Mouse (Mus musculus): ENCODE measurements around the gene Dcun1d3. TPM values are rescaled to one million over a fixed set of nuclear protein-coding genes. Genes with fewer than 3 reads are reported as not detected.
A peak's percentile ranks its signal among the peaks of the same experiment; 100 is the strongest.

Dcun1d3 gene
- polyA plus RNA-seq, 1 experiment: 8.4 TPM

GRCm38 (mm10) chr7:119873050-119873449 is 23.0 kb downstream of the Dcun1d3 start:
- no peak for DNase-seq (ENCODE audit: low read depth)

- DNase-seq (ENCODE audit: low read depth): no peak
Observed at GRCm38 (mm10) chr7:119872204-119872603, 23.9 kb downstream of the Dcun1d3 start.

- DNase-seq (ENCODE audit: low read depth): no peak
Observed at GRCm38 (mm10) chr7:119866136-119866535, 30.0 kb downstream of the Dcun1d3 start.

GRCm38 (mm10) chr7:119864500-119864899 is 31.6 kb downstream of the Dcun1d3 start:
- no peak for DNase-seq (ENCODE audit: low read depth)

- DNase-seq (ENCODE audit: low read depth): no peak
Observed at GRCm38 (mm10) chr7:119862167-119862566, 33.9 kb downstream of the Dcun1d3 start.

GRCm38 (mm10) chr7:119861335-119862091 is 34.6 kb downstream of the Dcun1d3 start:
- DNase-seq (ENCODE audit: low read depth): no peak

- no peak for DNase-seq (ENCODE audit: low read depth)
Observed at GRCm38 (mm10) chr7:119860971-119861334, 35.1 kb downstream of the Dcun1d3 start.

- DNase-seq (ENCODE audit: low read depth): no peak
Observed at GRCm38 (mm10) chr7:119860554-119860953, 35.5 kb downstream of the Dcun1d3 start.

GRCm38 (mm10) chr7:119860116-119860515 is 36.0 kb downstream of the Dcun1d3 start:
- DNase-seq (ENCODE audit: low read depth): no peak

- DNase-seq (ENCODE audit: low read depth): no peak
Observed at GRCm38 (mm10) chr7:119859476-119859875, 36.6 kb downstream of the Dcun1d3 start.

- DNase-seq (ENCODE audit: low read depth): no peak
Observed at GRCm38 (mm10) chr7:119855031-119855430, 41.1 kb downstream of the Dcun1d3 start.

GRCm38 (mm10) chr7:119854362-119854761 is 41.7 kb downstream of the Dcun1d3 start:
- DNase-seq (ENCODE audit: low read depth): no peak

- no peak for DNase-seq (ENCODE audit: low read depth)
Observed at GRCm38 (mm10) chr7:119853186-119853585, 42.9 kb downstream of the Dcun1d3 start.

- no peak for DNase-seq (ENCODE audit: low read depth)
Observed at GRCm38 (mm10) chr7:119852494-119852893, 43.6 kb downstream of the Dcun1d3 start.

GRCm38 (mm10) chr7:119850737-119851136 is 45.4 kb downstream of the Dcun1d3 start:
- DNase-seq (ENCODE audit: low read depth): peak; percentile 94

GRCm38 (mm10) chr7:119849096-119849495 is 47.0 kb downstream of the Dcun1d3 start:
- DNase-seq (ENCODE audit: low read depth): no peak

- peak; percentile 91 for DNase-seq (ENCODE audit: low read depth)
Observed at GRCm38 (mm10) chr7:119847396-119847795, 48.7 kb downstream of the Dcun1d3 start.

GRCm38 (mm10) chr7:119845541-119845940 is 50.6 kb downstream of the Dcun1d3 start:
- DNase-seq (ENCODE audit: low read depth): no peak

GRCm38 (mm10) chr7:119841820-119842449 is 54.2 kb downstream of the Dcun1d3 start:
- DNase-seq (ENCODE audit: low read depth): no peak

- DNase-seq (ENCODE audit: low read depth): no peak
Observed at GRCm38 (mm10) chr7:119835996-119836777, 59.9 kb downstream of the Dcun1d3 start.

GRCm38 (mm10) chr7:119835371-119835770 is 60.7 kb downstream of the Dcun1d3 start:
- no peak for DNase-seq (ENCODE audit: low read depth)

GRCm38 (mm10) chr7:119808723-119809122 is 87.4 kb downstream of the Dcun1d3 start:
- no peak for DNase-seq (ENCODE audit: low read depth)

- DNase-seq (ENCODE audit: low read depth): no peak
Observed at GRCm38 (mm10) chr7:119807396-119807795, 88.7 kb downstream of the Dcun1d3 start.
